Mouse (Mus musculus): Measurements from ENCODE around the gene Ucp2. TPM values are rescaled to one million over a fixed set of nuclear protein-coding genes. Genes with fewer than 3 reads are reported as not detected.

Ucp2 gene
- total RNA-seq, 1 experiment = 46.9 TPM

GRCm38 (mm10) chr7:100508670-100509069 lies 15.5 kb downstream of the Ucp2 start:
- Histone ChIP-seq H3K27ac (ENCODE audit: insufficient read depth, low read depth, low read length, poor library complexity, severe bottlenecking) (no peak overlapping the region), H3K4me3 (ENCODE audit: insufficient read depth in 1 of 2, low read depth in 1 of 2, low read length in 2 of 2, poor library complexity in 1 of 2, severe bottlenecking in 1 of 2) (no peak overlapping the region), H3K4me1 (ENCODE audit: control insufficient read depth in 2 of 2, insufficient read depth in 2 of 2, low read length in 2 of 2, poor library complexity in 1 of 2) (peaks cover 0 to 17% of the 10 kb centered on the region in 2 experiments; a peak in 3 of 4 replicates), H3K9ac (ENCODE audit: insufficient read depth, low read depth, low read length, poor library complexity, severe bottlenecking) (no peak overlapping the region), H3K9me3 (ENCODE audit: control insufficient read depth, insufficient read depth, low read depth, low read length) (no peaks in the 10 kb centered on the region), H3K36me3 (ENCODE audit: control insufficient read depth, insufficient read depth, low read length, poor library complexity, severe bottlenecking) (no peaks in the 10 kb centered on the region)
- no peak for DNase-seq (ENCODE audit: low read depth, low spot score)
- no peak for TF ChIP-seq ZNF384 (IDR thresholded peaks at IDR 0.05; ENCODE audit: low read depth, low read length)
- TF ChIP-seq CHD2 (IDR thresholded peaks at IDR 0.05; ENCODE audit: low read depth, low read length) = no peak
- no peak for TF ChIP-seq ZC3H11A (IDR thresholded peaks at IDR 0.05; ENCODE audit: borderline replicate concordance, low read depth, low read length)
- TF ChIP-seq MAFK (IDR thresholded peaks at IDR 0.05; ENCODE audit: insufficient read depth, low read depth, low read length) = no peak
- TF ChIP-seq HCFC1 (IDR thresholded peaks at IDR 0.05; ENCODE audit: borderline replicate concordance, insufficient read depth, low read length) = no peak
- in situ Hi-C loops (cut with MboI; ENCODE audit: low sequenced_read_pairs in 2 of 2, unreplicated experiment in 2 of 2) = no loop called here

- H3K27ac ChIP-seq (ENCODE audit: insufficient read depth, low read depth, low read length, poor library complexity, severe bottlenecking) = no peak overlapping the region
- H3K9me3 ChIP-seq (ENCODE audit: control insufficient read depth, insufficient read depth, low read depth, low read length) = no peaks in the 10 kb centered on the region
- in situ Hi-C loops (cut with MboI; ENCODE audit: low sequenced_read_pairs in 2 of 2, unreplicated experiment in 2 of 2) = no loop called here
- H3K4me1 ChIP-seq (ENCODE audit: control insufficient read depth in 2 of 2, insufficient read depth in 2 of 2, low read length in 2 of 2, poor library complexity in 1 of 2) = peaks cover 0 to 7% of the 10 kb centered on the region in 2 experiments; a peak in 3 of 4 replicates
- TF ChIP-seq ZC3H11A (IDR thresholded peaks at IDR 0.05; ENCODE audit: borderline replicate concordance, low read depth, low read length) (no peak), CHD2 (IDR thresholded peaks at IDR 0.05; ENCODE audit: low read depth, low read length) (no peak), HCFC1 (IDR thresholded peaks at IDR 0.05; ENCODE audit: borderline replicate concordance, insufficient read depth, low read length) (no peak), MAFK (IDR thresholded peaks at IDR 0.05; ENCODE audit: insufficient read depth, low read depth, low read length) (no peak), ZNF384 (IDR thresholded peaks at IDR 0.05; ENCODE audit: low read depth, low read length) (no peak)
- H3K36me3 ChIP-seq (ENCODE audit: control insufficient read depth, insufficient read depth, low read length, poor library complexity, severe bottlenecking) = no peaks in the 10 kb centered on the region
- no peak for DNase-seq (ENCODE audit: low read depth, low spot score)
- H3K4me3 ChIP-seq (ENCODE audit: insufficient read depth in 1 of 2, low read depth in 1 of 2, low read length in 2 of 2, poor library complexity in 1 of 2, severe bottlenecking in 1 of 2) = 0 out of 4 replicates have a peak overlapping the region, but pooled peaks of 1 of the 2 experiments have one; percentile 10
- H3K9ac ChIP-seq (ENCODE audit: insufficient read depth, low read depth, low read length, poor library complexity, severe bottlenecking) = no peak overlapping the region
These were observed 18.5 kb downstream of the Ucp2 start for GRCm38 (mm10) chr7:100511602-100512001.

- H3K4me3 ChIP-seq (ENCODE audit: insufficient read depth in 1 of 2, low read depth in 1 of 2, low read length in 2 of 2, poor library complexity in 1 of 2, severe bottlenecking in 1 of 2) = peak within 1 kb of the TSS in 1 of 2 experiments; percentile 43; a peak in 1 of 4 replicates
These were observed 21.4 kb downstream of the Ucp2 start, which contains the start of gene Dnajb13 for GRCm38 (mm10) chr7:100514573-100514972. Gene Dnajb13 (minus strand): TSS chr7:100514960.

GRCm38 (mm10) chr7:100520204-100520603 lies 27.1 kb downstream of the Ucp2 start:
- H3K9ac ChIP-seq (ENCODE audit: insufficient read depth, low read depth, low read length, poor library complexity, severe bottlenecking) = no peak overlapping the region
- in situ Hi-C loops (cut with MboI; ENCODE audit: low sequenced_read_pairs in 2 of 2, unreplicated experiment in 2 of 2) = no loop called here
- no peak overlapping the region for H3K4me3 ChIP-seq (ENCODE audit: insufficient read depth in 1 of 2, low read depth in 1 of 2, low read length in 2 of 2, poor library complexity in 1 of 2, severe bottlenecking in 1 of 2)
- TF ChIP-seq ZC3H11A (IDR thresholded peaks at IDR 0.05; ENCODE audit: borderline replicate concordance, low read depth, low read length) (no peak), ZNF384 (IDR thresholded peaks at IDR 0.05; ENCODE audit: low read depth, low read length) (no peak), CHD2 (IDR thresholded peaks at IDR 0.05; ENCODE audit: low read depth, low read length) (no peak), HCFC1 (IDR thresholded peaks at IDR 0.05; ENCODE audit: borderline replicate concordance, insufficient read depth, low read length) (no peak), MAFK (IDR thresholded peaks at IDR 0.05; ENCODE audit: insufficient read depth, low read depth, low read length) (no peak)
- no peak for DNase-seq (ENCODE audit: low read depth, low spot score)
- no peaks in the 10 kb centered on the region for H3K4me1 ChIP-seq (ENCODE audit: control insufficient read depth in 2 of 2, insufficient read depth in 2 of 2, low read length in 2 of 2, poor library complexity in 1 of 2)
- no peaks in the 10 kb centered on the region for H3K36me3 ChIP-seq (ENCODE audit: control insufficient read depth, insufficient read depth, low read length, poor library complexity, severe bottlenecking)
- no peaks in the 10 kb centered on the region for H3K9me3 ChIP-seq (ENCODE audit: control insufficient read depth, insufficient read depth, low read depth, low read length)
- no peak overlapping the region for H3K27ac ChIP-seq (ENCODE audit: insufficient read depth, low read depth, low read length, poor library complexity, severe bottlenecking)

More at GRCm38 (mm10) chr7:100514573-100514972, 21.4 kb downstream of the Ucp2 start, which contains the start of gene Dnajb13:
- TF ChIP-seq CHD2 (IDR thresholded peaks at IDR 0.05; ENCODE audit: low read depth, low read length) = no peak
- TF ChIP-seq HCFC1 (IDR thresholded peaks at IDR 0.05; ENCODE audit: borderline replicate concordance, insufficient read depth, low read length) = peak; percentile 90
- no peak within 1 kb of the TSS for H3K9ac ChIP-seq (ENCODE audit: insufficient read depth, low read depth, low read length, poor library complexity, severe bottlenecking)
- H3K27ac ChIP-seq (ENCODE audit: insufficient read depth, low read depth, low read length, poor library complexity, severe bottlenecking) = no peak within 1 kb of the TSS
- H3K4me1 ChIP-seq (ENCODE audit: control insufficient read depth in 2 of 2, insufficient read depth in 2 of 2, low read length in 2 of 2, poor library complexity in 1 of 2) = peaks cover 0 to 6% of the 10 kb centered on the region in 2 experiments; a peak in 2 of 4 replicates
- in situ Hi-C loops (cut with MboI; ENCODE audit: low sequenced_read_pairs in 2 of 2, unreplicated experiment in 2 of 2) = no loop called here
- H3K36me3 ChIP-seq (ENCODE audit: control insufficient read depth, insufficient read depth, low read length, poor library complexity, severe bottlenecking) = no peaks in the 10 kb centered on the region
- DNase-seq (ENCODE audit: low read depth, low spot score) = no peak
- no peaks in the 10 kb centered on the region for H3K9me3 ChIP-seq (ENCODE audit: control insufficient read depth, insufficient read depth, low read depth, low read length)

All from ES-E14 (cell line).